ENCODE assay signal across 8 mouse cellular contexts in the genomic region with DNA sequence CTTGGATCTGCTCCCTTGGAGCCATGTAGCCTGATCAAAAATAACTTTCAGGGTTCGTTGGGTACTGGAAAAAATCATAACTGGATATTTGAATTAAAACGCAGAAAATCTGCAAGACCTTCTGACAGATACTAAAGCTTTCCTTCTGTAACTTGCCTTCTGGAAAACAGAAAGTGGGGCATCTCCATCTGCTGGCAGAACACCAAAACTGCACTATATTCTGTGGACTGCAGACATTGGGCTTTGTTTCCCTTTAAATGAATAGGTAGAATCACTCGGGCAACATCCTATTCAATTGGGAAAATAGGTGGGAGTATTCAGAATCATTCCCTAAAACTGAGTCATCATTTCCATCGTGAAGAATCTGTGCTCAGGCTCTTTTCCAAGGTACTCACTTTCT.
DNase-seq lines count a peak whose midpoint lies in the region; ATAC-seq and TF ChIP-seq lines count a peak whose summit lies in the region.

No protein-coding gene starts in this region.

- CTCF ChIA-PET in Patski (lab: Charles Lee) = no interaction called here

- in situ Hi-C loops in Patski (cut with MboI; ENCODE audit: low pct_unique_long_range_greater_than_20kb) = loop anchor here (10.0 kb wide), 1 partner anchor 1206 kb away; no protein-coding TSS in a partner anchor

- no peak for ATAC-seq in intestine, postnatal 0 days
- ATAC-seq in intestine, embryonic 16.5 days = no peak
- no peak for ATAC-seq in Patski

- H3K9me3 ChIP-seq in intestine, postnatal 0 days (ENCODE audit: control insufficient read depth) = no peaks in the 10 kb centered on the region
- H3K9me3 ChIP-seq in intestine, embryonic 16.5 days (ENCODE audit: control insufficient read depth, low read length) = no peaks in the 10 kb centered on the region

- no peak for DNase-seq in Patski (ENCODE audit: low read depth, low spot score)
- DNase-seq in cerebellum, postnatal 14 days = peak; percentile 56 to 59
- peak; percentile 8 to 12 for DNase-seq in layer of hippocampus, adult 8-10 months (ENCODE audit: low spot score in 2 of 2)
- DNase-seq in retina, embryonic 14.5 days (ENCODE audit: low spot score) = peak; percentile 65
- DNase-seq in MN1 (ENCODE audit: low spot score) = no peak
- DNase-seq in urinary bladder, postnatal 36 days (ENCODE audit: low spot score in 2 of 2) = no peak

- no peak overlapping the region for H3K4me3 ChIP-seq in intestine, postnatal 0 days (ENCODE audit: low read depth, low read length)
- no peak overlapping the region for H3K4me3 ChIP-seq in intestine, embryonic 16.5 days (ENCODE audit: low read length)

- H3K36me3 ChIP-seq in intestine, postnatal 0 days (ENCODE audit: control insufficient read depth, insufficient read depth) = no peaks in the 10 kb centered on the region
- no peaks in the 10 kb centered on the region for H3K36me3 ChIP-seq in intestine, embryonic 16.5 days (ENCODE audit: control insufficient read depth, insufficient read depth, low read length)

- H3K4me2 ChIP-seq in intestine, postnatal 0 days (replicated peaks; ENCODE audit: low read depth) = no peak overlapping the region
- no peak overlapping the region for H3K4me2 ChIP-seq in intestine, embryonic 16.5 days (ENCODE audit: low read depth, low read length)

- no peak overlapping the region for H3K9ac ChIP-seq in intestine, postnatal 0 days (ENCODE audit: low read depth, low read length)
- no peak overlapping the region for H3K9ac ChIP-seq in intestine, embryonic 16.5 days (ENCODE audit: low read depth, low read length)

- no peaks in the 10 kb centered on the region for H3K4me1 ChIP-seq in intestine, postnatal 0 days (replicated peaks; ENCODE audit: control insufficient read depth, insufficient read depth, low read length)
- H3K4me1 ChIP-seq in intestine, embryonic 16.5 days (ENCODE audit: control insufficient read depth, insufficient read depth, low read length) = no peaks in the 10 kb centered on the region

- 13% methylated on average over 4 of the region's 4 CpGs for WGBS in intestine, postnatal 0 days
- 18% methylated on average over 4 of the region's 4 CpGs for WGBS in intestine, embryonic 16.5 days

- TF ChIP-seq CTCF in intestine, postnatal 0 days (IDR thresholded peaks at IDR 0.05; ENCODE audit: low read depth) = peak; percentile 73
- peak; percentile 64 for TF ChIP-seq CTCF in Patski (IDR thresholded peaks at IDR 0.05)

- H3K27me3 ChIP-seq in intestine, postnatal 0 days (replicated peaks; ENCODE audit: control insufficient read depth, insufficient read depth, low read length) = no peaks in the 10 kb centered on the region
- H3K27me3 ChIP-seq in intestine, embryonic 16.5 days (replicated peaks; ENCODE audit: control insufficient read depth, insufficient read depth, low read length) = no peaks in the 10 kb centered on the region
- H3K27me3 ChIP-seq in Patski = peaks cover 26% of the 10 kb centered on the region

- no peak overlapping the region for H3K27ac ChIP-seq in intestine, postnatal 0 days (ENCODE audit: low read depth, low read length)
- H3K27ac ChIP-seq in intestine, embryonic 16.5 days (ENCODE audit: low read length) = no peak overlapping the region

- POLR2A ChIA-PET in Patski (lab: Charles Lee) = no interaction called here

Comparison
In these comparisons a context has a peak if more than half of its experiments do, and no peak if none do; other contexts are left out.
1. DNase-seq: peak in cerebellum, postnatal 14 days (2 of 2), layer of hippocampus, adult 8-10 months (2 of 2) and retina, embryonic 14.5 days (single experiment); none in Patski (single experiment), MN1 (single experiment) and urinary bladder, postnatal 36 days (0 of 2).